Mouse (Mus musculus) megakaryocyte, embryonic 14.5 days (primary cell): ENCODE results near the gene Cpd.

Source experiments
- FLI1 ChIP-seq: IDR thresholded peaks from 2 replicates; pipeline ENCODE4 v1.6.1; 2012; ENCODE audit warnings: low read length, inconsistent platforms, mixed read lengths
- GATA1 ChIP-seq: IDR thresholded peaks from 3 replicates; pipeline ENCODE4 v1.6.1; 2012; ENCODE audit warnings: mixed read lengths, low read length, inconsistent platforms, borderline replicate concordance

- TF ChIP-seq GATA1 = no peak
- TF ChIP-seq FLI1 = no peak
Measured at GRCm38 (mm10) chr11:76834665-76835064, 12.2 kb downstream of the Cpd start.
